Mouse (Mus musculus) central nervous system, embryonic 18 days (tissue): Measurements from ENCODE around the gene Thnsl2. TPM values are rescaled to one million over a fixed set of nuclear protein-coding genes. Genes with fewer than 3 reads are reported as not detected.

Experiments used
- polyA plus RNA-seq: library from polyadenylated mRNA; depleted of rRNA; stranded (reverse); fragments of >200 nt; gene quantifications from 2 replicates; pipeline ENCODE4 v1.2.3, GENCODE M21; 2012; rRNA removed

Thnsl2 gene
- 3.1 TPM in 2 replicates for polyA plus RNA-seq

GRCm38 (mm10) chr6:71143894-71144455 lies at the start of gene Thnsl2:
TSS of gene Thnsl2 (minus strand) at chr6:71144439.

Other genes starting within 250 kb of the Thnsl2 start
- not detected in 2 replicates for gene Tex37, start 225.5 kb downstream of the Thnsl2 start, polyA plus RNA-seq
- gene Foxi3, start 187.9 kb downstream of the Thnsl2 start, polyA plus RNA-seq, result 0.04 TPM in 1 of 2 replicates, not detected in the other
- gene Fabp1, start 55.4 kb upstream of the Thnsl2 start, polyA plus RNA-seq, result not detected in 2 replicates
- gene Krcc1, start 127.2 kb upstream of the Thnsl2 start, polyA plus RNA-seq, result 8.6 and 9.9 TPM in 2 replicates
- 0.91 and 2.8 TPM in 2 replicates for gene Smyd1, start 177.8 kb upstream of the Thnsl2 start, polyA plus RNA-seq
- gene Cd8b1, start 178.3 kb upstream of the Thnsl2 start, polyA plus RNA-seq, result not detected in 2 replicates
- gene Cd8a, start 229.0 kb upstream of the Thnsl2 start, polyA plus RNA-seq, result not detected in 2 replicates